Mouse (Mus musculus) spleen, postnatal 14 days (tissue): ENCODE data around the gene Psma6.

ENCODE experiments used
- DNase-seq, 2 experiments: peaks; one replicate each; pipeline ENCODE4 v3.0.0; 2021 to 2022; ENCODE audit warnings: low spot score in 2 of 2

Psma6 gene

GRCm38 (mm10) chr12:55463992-55464845 is 80.2 kb downstream of the Psma6 start:
- DNase-seq, result no peak

- no peak for DNase-seq
Observed at GRCm38 (mm10) chr12:55464846-55465361, 80.9 kb downstream of the Psma6 start.

GRCm38 (mm10) chr12:55465401-55465983 is 81.5 kb downstream of the Psma6 start:
- DNase-seq, result no peak

DNA sequence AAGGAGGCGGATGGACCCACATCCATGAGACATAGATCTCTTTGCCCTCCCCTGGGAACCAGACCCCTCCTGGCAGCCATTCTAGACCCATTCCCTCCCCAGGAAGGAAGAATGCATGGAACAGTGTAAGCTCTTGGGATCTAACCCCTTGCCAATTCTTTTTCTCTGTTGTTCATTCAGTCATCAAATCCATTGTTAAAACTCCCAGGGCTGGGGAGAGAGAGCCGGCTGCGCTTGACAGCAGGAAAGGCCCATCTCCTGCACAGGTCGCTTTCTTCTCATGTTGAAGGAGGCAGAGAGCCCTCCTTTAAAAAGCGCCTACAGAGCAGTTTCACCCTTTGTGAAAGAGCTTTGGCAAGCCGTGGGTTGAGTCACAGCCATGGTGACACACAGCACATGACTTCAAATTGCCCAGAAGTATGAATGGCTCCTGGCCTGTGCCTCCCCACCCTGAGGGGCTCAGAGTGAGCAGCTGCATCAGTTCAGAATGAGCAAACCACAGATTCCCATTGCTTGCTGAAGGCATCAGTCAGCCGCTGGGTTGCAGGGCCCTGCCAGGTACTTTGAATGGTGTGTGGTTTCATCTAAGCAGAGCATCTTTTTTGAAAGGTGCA is 82.2 kb downstream of the Psma6 start:
- no peak for DNase-seq

DNA sequence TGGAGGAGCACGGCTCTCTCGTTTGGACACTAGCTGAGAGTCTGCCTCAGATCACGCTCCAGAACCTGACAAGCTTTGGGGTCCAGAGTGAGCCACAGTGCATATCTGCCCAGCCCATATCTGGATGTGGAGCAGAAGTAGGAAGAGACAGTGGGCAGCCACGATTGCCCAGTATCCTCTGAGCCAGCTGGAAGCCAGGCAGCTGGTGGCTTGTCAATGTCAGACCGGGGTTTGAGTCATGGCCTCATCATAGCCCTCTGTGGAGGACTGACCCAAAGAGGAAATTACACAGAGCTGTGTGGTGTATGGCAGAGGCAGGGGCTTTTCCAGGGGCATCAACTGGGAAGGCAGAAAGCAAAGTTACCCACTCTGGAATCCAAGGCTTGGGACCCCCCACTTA is 82.8 kb downstream of the Psma6 start:
- no peak for DNase-seq

DNA sequence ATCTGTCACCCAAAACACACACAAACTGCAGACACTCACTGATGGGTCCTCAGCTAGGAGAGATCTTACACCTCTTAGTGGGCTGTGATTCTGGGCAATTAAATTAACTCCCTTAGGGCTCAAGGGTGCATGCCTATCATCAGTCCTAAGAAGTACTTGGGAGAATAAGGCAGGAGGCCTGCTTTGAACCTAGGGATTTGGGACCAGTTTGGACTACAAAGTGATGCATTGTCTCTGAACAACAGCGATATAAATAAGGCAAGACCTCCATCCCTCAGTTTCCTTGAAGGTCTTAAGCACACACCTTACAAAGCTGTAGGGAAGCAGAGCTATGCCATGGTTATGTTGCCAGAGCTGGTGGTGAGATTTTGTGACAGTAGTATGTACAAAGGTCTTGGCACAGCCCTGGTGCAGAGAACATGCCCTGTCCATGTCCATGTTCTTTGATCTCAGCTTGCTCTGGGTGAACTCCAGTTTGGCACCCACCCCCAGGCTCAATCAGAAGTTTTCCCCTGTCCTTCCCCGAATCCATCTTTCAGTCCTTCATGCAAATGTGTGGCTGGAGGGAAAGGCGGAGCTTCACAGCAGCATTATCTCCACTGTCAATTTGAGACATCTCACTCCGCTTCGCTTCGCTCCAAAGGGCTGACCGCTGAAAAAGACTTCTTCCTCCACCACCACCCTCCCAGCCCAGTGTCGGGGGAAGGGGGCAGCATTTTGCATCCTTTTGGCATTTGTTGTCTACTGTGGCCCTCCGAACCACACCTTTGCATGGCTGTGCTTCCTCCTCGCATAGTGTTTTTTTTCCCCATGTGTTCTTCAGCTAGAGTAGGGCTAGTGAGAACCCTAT is 83.5 kb downstream of the Psma6 start:
- DNase-seq, result no peak
